Mouse (Mus musculus) activated CD4-positive, CD25-positive, alpha-beta regulatory T cell, adult 9 weeks (primary cell): Measurements from ENCODE around the gene Pigr. TPM values are rescaled to one million over a fixed set of nuclear protein-coding genes. Genes with fewer than 3 reads are reported as not detected.

Experiments
- polyA plus RNA-seq: library from polyadenylated mRNA; unstranded; fragments of 100-300 nt; shearing (Covaris generic); gene quantifications from one replicate; pipeline ENCODE4 v1.2.1, GENCODE M21; 2017

The Pigr gene
- 0.26 TPM for polyA plus RNA-seq

GRCm38 (mm10) chr1:130826448-130826847 is at the start of gene Pigr:
Gene Pigr (plus strand): TSS chr1:130826684.

GRCm38 (mm10) chr1:130800602-130801001 is 25.9 kb upstream of the Pigr start, which contains the start of gene Fcamr:
Gene Fcamr (plus strand): TSS chr1:130800902.

GRCm38 (mm10) chr1:130865541-130866221 is 39.2 kb downstream of the Pigr start, which contains the start of gene Fcmr:
Gene Fcmr (plus strand): TSS chr1:130865669.

GRCm38 (mm10) chr1:130887354-130887753 is 60.9 kb downstream of the Pigr start, which contains the start of gene Il24:
Gene Il24 (minus strand): TSS chr1:130887454.

Other genes starting within 250 kb of the Pigr start
- not detected for gene Zp3r, start 197.1 kb upstream of the Pigr start, polyA plus RNA-seq
- gene C4bp, start 165.1 kb upstream of the Pigr start, polyA plus RNA-seq = not detected
- gene Gm29427, start 110.9 kb upstream of the Pigr start, polyA plus RNA-seq = not detected
- gene Yod1, start 109.4 kb upstream of the Pigr start, polyA plus RNA-seq = 5.8 TPM
- 4.9 TPM for gene Pfkfb2, start 97.4 kb upstream of the Pigr start, polyA plus RNA-seq
- 0.45 TPM for gene AA986860, start 94.7 kb upstream of the Pigr start, polyA plus RNA-seq
- 0.32 TPM for gene Fcamr, start 25.8 kb upstream of the Pigr start, polyA plus RNA-seq
- gene Fcmr, start 39.0 kb downstream of the Pigr start, polyA plus RNA-seq = 4.7 TPM
- not detected for gene Il24, start 60.8 kb downstream of the Pigr start, polyA plus RNA-seq
- gene Il20, start 84.8 kb downstream of the Pigr start, polyA plus RNA-seq = not detected
- gene Il19, start 113.4 kb downstream of the Pigr start, polyA plus RNA-seq = not detected
- 6.0 TPM for gene Il10, start 193.2 kb downstream of the Pigr start, polyA plus RNA-seq